Mouse (Mus musculus) lung, embryonic 14.5 days (tissue): ENCODE results near the gene Adprh. TPM values are rescaled to one million over a fixed set of nuclear protein-coding genes. Genes with fewer than 3 reads are reported as not detected.

Experiments
- ATAC-seq: fragments of 200-750 bp; cut with Nextera tagmentation; 2 replicates; pipeline ENCODE4 v1.8.0; 2017; ENCODE audit warnings: mild to moderate bottlenecking, moderate TSS enrichment, moderate library complexity; ENCODE audit not compliant: insufficient read depth
- DNase-seq: peaks from one replicate; pipeline ENCODE4 v3.0.0-alpha.2; 2015
- H3K27ac ChIP-seq: fragments of 300-500 bp; sonication (generic); 2 replicates; pipeline ENCODE4 v1.5.1; 2014; ENCODE audit warnings: low read depth, mild to moderate bottlenecking, moderate library complexity
- H3K27me3 ChIP-seq: fragments of 300-500 bp; sonication (generic); 2 replicates; pipeline ENCODE4 v1.6.1; 2014; ENCODE audit warnings: low read length, control low read depth; ENCODE audit not compliant: insufficient read depth
- H3K36me3 ChIP-seq: fragments of 300-500 bp; sonication (generic); 2 replicates; pipeline ENCODE4 v1.6.1; 2014; ENCODE audit warnings: control low read depth; ENCODE audit not compliant: insufficient read depth
- H3K4me1 ChIP-seq: fragments of 300-500 bp; sonication (generic); 2 replicates; pipeline ENCODE4 v1.6.1; 2014; ENCODE audit warnings: antibody characterized with exemption, control low read depth; ENCODE audit not compliant: insufficient read depth
- H3K4me2 ChIP-seq: fragments of 300-500 bp; sonication (generic); 2 replicates; pipeline ENCODE4 v1.6.1; 2014; ENCODE audit warnings: mild to moderate bottlenecking
- H3K4me3 ChIP-seq: fragments of 300-500 bp; sonication (generic); 2 replicates; pipeline ENCODE4 v1.5.1; 2014; ENCODE audit warnings: low read depth, low read length
- H3K9ac ChIP-seq: fragments of 300-500 bp; sonication (generic); 2 replicates; pipeline ENCODE4 v1.6.1; 2014
- H3K9me3 ChIP-seq: fragments of 300-500 bp; sonication (generic); 2 replicates; pipeline ENCODE4 v1.6.1; 2016; ENCODE audit warnings: low read depth, low read length, control low read depth
- CTCF ChIP-seq: IDR thresholded peaks from 2 replicates; pipeline ENCODE4 v1.5.1; 2016; ENCODE audit warnings: antibody characterized with exemption, low read depth
- WGBS: fragments of 180-500 bp; shearing (Covaris S2); extraction: QIAGEN DNeasy Blood & Tissue Kit; methylation state at CpG from one replicate; pipeline ENCODE4 v1.1.7; 2014; 5-methylcytosine and 5-hydroxymethylcytosine counted together
- polyA plus RNA-seq: library from polyadenylated mRNA; unstranded; fragments of >200 nt; fragmentation: Nextera tagmentation; extraction: Ambion mirVana; gene quantifications from 2 replicates; pipeline ENCODE4 v1.2.1, GENCODE M21; 2014

The Adprh gene
- polyA plus RNA-seq, 1 experiment from 2014 or later: 91.4 TPM

DNA sequence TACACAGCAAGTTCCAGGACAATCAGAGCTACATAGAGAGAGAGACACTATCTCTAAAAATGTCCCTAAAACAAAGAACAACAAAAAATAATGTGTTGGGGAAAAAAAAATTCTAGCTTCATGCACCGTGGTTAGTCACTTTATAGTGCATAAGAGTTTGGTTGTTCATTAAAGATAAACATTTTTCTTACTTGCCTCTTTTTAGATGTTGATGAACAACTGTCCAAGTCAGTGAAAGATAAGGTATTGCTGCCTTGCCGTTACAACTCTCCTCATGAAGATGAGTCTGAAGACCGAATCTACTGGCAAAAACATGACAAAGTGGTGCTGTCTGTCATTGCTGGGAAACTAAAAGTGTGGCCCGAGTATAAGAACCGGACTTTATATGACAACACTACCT, 21.2 kb upstream of the Adprh start:
- Histone ChIP-seq H3K4me1 (no peaks in the 10 kb centered on the region; the same call in 1 of the 2 replicates), H3K9ac (no peak overlapping the region), H3K9me3 (no peaks in the 10 kb centered on the region), H3K36me3 (no peaks in the 10 kb centered on the region), H3K4me2 (no peak overlapping the region), H3K27me3 (no peaks in the 10 kb centered on the region), H3K4me3 (no peak overlapping the region), H3K27ac (no peak overlapping the region)
- no peak for TF ChIP-seq CTCF
- ATAC-seq: no peak
- DNase-seq: no peak
- 75% methylated on average over 5 of the region's 5 CpGs for WGBS

DNA sequence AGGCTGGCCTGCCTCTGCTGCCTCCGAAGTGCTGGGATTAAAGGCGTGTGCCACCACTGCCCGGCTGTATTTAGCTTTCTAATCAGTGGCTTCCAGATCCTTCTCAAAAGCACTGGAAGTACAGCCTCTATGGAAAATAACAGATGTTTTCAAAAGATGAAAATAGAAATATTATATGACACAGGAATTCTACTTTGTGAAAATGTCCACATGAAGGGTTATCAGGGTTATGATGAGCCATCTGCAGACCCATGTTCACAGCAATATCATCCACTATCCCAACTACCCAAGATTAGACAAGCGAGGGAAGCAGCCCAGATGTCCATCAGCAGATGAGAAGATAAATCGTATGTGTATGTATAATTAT, 20.0 kb upstream of the Adprh start:
- 85% methylated on average over 5 of the region's 5 CpGs for WGBS
- Histone ChIP-seq H3K4me2 (no peak overlapping the region), H3K27ac (no peak overlapping the region), H3K27me3 (no peaks in the 10 kb centered on the region), H3K9me3 (no peaks in the 10 kb centered on the region), H3K36me3 (no peaks in the 10 kb centered on the region), H3K4me3 (no peak overlapping the region), H3K4me1 (no peaks in the 10 kb centered on the region; the same call in 1 of the 2 replicates), H3K9ac (no peak overlapping the region)
- DNase-seq (no peak), ATAC-seq (no peak)
- TF ChIP-seq CTCF: no peak

DNA sequence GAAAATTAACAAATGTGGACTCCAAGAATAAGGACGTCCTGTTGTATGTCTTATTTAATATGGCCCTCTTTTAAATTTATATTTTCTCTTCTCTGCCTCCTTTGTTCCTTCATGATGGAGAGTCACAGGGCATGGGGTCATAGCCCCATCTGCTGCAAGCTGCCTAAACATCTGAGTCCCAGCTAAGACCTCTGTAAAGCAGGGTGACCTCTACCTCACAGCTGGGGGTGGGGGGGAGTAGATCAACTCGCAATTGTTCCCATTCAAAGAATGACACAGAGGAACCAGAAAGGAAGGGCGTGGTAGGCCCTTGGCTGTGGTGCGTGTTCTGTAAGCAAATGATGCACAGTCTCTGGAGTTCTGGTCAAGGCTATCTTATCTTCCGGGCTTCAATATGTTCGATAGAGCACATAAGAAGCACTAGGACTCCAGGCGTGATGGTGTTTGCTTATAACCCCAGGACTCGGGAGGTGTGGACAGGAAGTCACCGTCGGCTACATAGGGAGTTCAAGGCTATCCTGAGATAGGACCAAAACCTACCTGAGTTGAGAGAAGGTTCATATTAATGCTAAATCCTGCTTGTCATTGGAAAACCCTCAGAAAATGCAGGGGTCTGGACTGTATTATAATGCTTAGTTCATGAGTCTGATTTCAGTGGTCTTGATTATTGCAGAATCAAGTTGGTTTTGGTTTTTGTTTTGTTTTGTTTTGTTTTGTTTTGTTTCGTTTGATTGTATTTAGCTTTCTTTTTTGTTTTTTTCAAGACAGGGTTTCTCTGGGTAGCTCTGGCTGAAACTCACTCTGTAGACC, 19.4 kb upstream of the Adprh start:
- no peak overlapping the region for H3K9ac ChIP-seq
- WGBS: 68% methylated on average over 11 of the region's 11 CpGs
- no peak overlapping the region for H3K4me2 ChIP-seq
- H3K36me3 ChIP-seq: no peaks in the 10 kb centered on the region
- H3K4me3 ChIP-seq: no peak overlapping the region
- H3K4me1 ChIP-seq: no peaks in the 10 kb centered on the region; the same call in 1 of the 2 replicates
- H3K27me3 ChIP-seq: no peaks in the 10 kb centered on the region
- H3K9me3 ChIP-seq: no peaks in the 10 kb centered on the region
- no peak for DNase-seq
- TF ChIP-seq CTCF: no peak
- no peak for ATAC-seq
- H3K27ac ChIP-seq: no peak overlapping the region

DNA sequence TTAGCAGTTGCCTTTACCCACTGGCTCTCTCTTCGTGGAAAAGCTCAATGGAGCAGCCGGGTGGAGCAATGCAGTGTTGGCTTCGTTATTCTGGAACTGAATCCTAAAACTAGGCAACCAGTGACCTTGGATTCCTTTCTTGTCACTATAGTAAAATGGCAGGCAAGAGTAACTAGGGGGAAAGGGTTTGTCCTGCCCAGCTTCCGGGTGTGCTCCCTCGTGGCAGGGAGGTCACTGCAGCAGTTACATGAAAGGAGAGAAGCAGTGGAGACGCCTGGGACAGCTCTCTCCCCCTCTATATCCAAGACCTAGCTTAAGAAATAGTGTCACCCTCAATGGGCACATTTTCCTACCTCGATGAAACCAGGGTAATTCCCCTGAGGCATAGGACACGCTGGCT, 16.9 kb upstream of the Adprh start:
- Histone ChIP-seq H3K9me3 (no peaks in the 10 kb centered on the region), H3K36me3 (no peaks in the 10 kb centered on the region), H3K27ac (no peak overlapping the region), H3K4me3 (no peak overlapping the region), H3K4me2 (no peak overlapping the region), H3K4me1 (no peaks in the 10 kb centered on the region; the same call in 1 of the 2 replicates), H3K27me3 (no peaks in the 10 kb centered on the region), H3K9ac (no peak overlapping the region)
- no peak for ATAC-seq
- no peak for TF ChIP-seq CTCF
- DNase-seq: no peak
- WGBS: 77% methylated on average over 8 of the region's 8 CpGs

DNA sequence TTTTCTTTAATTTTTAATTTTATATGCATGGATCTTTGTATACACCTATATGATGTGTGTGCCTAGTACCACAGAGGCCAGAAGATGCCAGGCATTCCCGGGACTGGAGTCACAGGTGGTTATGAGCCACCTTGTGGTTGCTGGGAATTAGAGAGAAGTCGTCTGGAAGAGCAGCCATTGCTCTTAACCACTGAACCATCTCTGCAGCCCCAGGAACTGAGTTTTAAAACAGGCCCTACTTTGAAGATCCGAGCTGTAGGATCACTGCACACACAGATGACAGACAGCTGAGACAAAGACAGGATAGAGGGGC, 16.2 kb upstream of the Adprh start:
- Histone ChIP-seq H3K9me3 (no peaks in the 10 kb centered on the region), H3K4me3 (no peak overlapping the region), H3K4me2 (no peak overlapping the region), H3K9ac (no peak overlapping the region), H3K4me1 (no peaks in the 10 kb centered on the region; the same call in 1 of the 2 replicates), H3K36me3 (no peaks in the 10 kb centered on the region), H3K27me3 (no peaks in the 10 kb centered on the region), H3K27ac (no peak overlapping the region)
- TF ChIP-seq CTCF: no peak
- WGBS: 36% methylated on average over 3 of the region's 3 CpGs
- no peak for ATAC-seq
- DNase-seq: no peak

DNA sequence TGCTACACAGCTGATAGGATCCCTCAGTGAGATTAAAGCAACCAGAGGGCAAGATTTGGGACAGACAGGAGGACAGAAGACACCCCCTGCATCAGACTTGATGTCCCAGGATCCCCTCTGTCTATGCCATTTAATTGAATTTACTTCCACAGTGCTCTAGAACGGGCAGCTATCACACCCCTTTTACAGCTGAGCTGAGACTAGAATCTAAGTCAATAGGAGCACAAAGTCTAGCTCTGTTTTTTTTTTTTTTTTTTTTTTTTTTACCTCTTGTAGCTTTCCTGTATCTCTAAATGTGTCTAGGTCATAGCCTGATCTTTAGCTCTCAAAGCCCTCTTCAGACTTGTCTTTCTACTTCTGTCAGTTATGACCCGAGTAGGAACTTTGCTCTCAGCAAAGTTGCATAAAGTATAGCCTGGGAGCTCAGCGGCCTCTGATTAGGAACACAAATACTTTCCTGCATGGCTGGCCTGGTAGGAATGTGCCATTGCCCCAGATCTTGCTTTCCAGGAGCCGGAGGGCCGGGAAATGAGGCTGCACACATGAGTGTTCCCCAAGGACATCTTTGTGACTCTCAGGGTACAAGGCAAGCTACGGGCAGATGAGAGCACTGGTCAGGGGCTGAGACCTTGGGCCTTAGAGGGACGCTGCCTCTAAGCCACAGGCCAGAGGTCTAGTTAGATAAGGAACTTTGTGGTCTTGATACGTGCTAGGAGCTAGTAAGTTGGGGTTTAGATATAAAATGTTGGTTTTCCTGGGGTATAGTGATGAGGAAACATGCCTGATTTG, 15.6 kb upstream of the Adprh start:
- no peak for DNase-seq
- Histone ChIP-seq H3K36me3 (no peaks in the 10 kb centered on the region), H3K9ac (no peak overlapping the region), H3K4me1 (no peaks in the 10 kb centered on the region; the same call in 1 of the 2 replicates), H3K4me2 (no peak overlapping the region), H3K27ac (no peak overlapping the region), H3K27me3 (no peaks in the 10 kb centered on the region), H3K4me3 (no peak overlapping the region), H3K9me3 (no peaks in the 10 kb centered on the region)
- TF ChIP-seq CTCF: no peak
- no peak for ATAC-seq
- 69% methylated on average over 8 of the region's 8 CpGs for WGBS
